Mouse (Mus musculus): ENCODE measurements around the gene Fmod. TPM values are rescaled to one million over a fixed set of nuclear protein-coding genes. Genes with fewer than 3 reads are reported as not detected.

The Fmod gene
- polyA plus RNA-seq, 1 experiment = 3.6 TPM

DNA sequence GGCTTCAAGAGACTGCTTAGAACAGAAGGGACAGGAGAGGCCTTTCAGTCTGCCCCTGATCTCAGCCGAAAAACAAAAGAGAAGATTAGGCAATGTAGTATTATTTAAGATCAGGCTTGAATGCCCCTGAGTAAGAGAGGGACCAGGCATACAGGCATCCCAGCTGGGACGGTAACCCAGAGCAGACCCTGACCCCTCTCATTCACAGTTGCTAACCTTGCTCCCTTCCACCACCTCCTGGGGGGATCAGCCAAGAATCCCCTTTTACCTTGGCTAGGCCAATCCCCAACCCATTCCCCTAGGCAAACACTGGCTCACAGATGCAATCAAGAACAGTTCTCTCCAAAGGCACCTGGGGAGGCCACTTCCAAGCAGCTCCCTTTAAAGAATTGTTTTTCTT, 39.7 kb downstream of the Fmod start:
- H3K36me3 ChIP-seq (ENCODE audit: control insufficient read depth, insufficient read depth, low read length) = no peaks in the 10 kb centered on the region
- no peak for TF ChIP-seq CTCF (IDR thresholded peaks at IDR 0.05; ENCODE audit: control insufficient read depth, insufficient read depth, insufficient replicate concordance, low read depth, low read length)
- no peak for TF ChIP-seq POLR2A (IDR thresholded peaks at IDR 0.05; ENCODE audit: control insufficient read depth, low read depth, low read length)
- H3K27ac ChIP-seq (ENCODE audit: control insufficient read depth, insufficient read depth, low read depth, low read length) = no peak overlapping the region
- peaks cover 5% of the 10 kb centered on the region; the same call in 1 of the 2 replicates for H3K4me1 ChIP-seq (ENCODE audit: control insufficient read depth, insufficient read depth, low read length)
- H3K4me3 ChIP-seq (ENCODE audit: control insufficient read depth, low read depth, low read length) = no peak overlapping the region
- H3K27me3 ChIP-seq (ENCODE audit: control insufficient read depth, insufficient read depth, low read length) = no peaks in the 10 kb centered on the region

DNA sequence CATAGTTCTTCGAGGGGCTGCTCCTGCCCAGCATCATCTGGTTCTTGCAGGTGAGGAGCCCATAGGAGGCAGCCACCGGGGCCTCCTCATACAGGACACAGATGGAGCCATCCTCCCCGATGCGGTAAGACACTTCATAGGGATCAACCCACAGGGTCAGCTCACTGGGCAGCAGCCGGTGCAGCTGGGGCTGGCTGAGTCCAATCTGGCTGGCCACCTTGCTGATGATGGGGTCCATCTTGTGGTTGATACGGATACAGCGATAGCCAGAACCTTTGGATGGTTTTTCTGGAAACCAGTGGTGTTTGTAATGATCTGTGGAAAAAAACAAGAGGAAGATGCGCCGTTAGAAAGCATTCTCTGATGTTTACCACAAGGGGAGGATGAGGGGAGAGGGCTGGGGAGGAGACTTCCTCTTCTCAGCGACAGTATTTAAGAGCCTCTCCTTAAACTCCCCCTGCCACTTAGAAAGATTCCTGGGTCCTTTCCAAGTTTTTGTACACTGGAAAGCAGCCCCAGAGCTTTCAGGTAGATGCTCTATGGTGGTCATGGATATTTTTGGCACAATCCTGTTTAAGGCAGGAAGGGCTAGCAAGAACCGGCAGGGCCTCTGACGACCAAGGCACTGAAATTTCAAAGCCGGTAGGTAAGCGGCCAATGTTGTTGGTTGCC, 40.5 kb downstream of the Fmod start:
- no peaks in the 10 kb centered on the region for H3K27me3 ChIP-seq (ENCODE audit: control insufficient read depth, insufficient read depth, low read length)
- peaks cover 5% of the 10 kb centered on the region; the same call in 1 of the 2 replicates for H3K4me1 ChIP-seq (ENCODE audit: control insufficient read depth, insufficient read depth, low read length)
- peak overlapping the region; percentile 76 for H3K4me3 ChIP-seq (ENCODE audit: control insufficient read depth, low read depth, low read length)
- H3K36me3 ChIP-seq (ENCODE audit: control insufficient read depth, insufficient read depth, low read length) = no peaks in the 10 kb centered on the region
- TF ChIP-seq CTCF (IDR thresholded peaks at IDR 0.05; ENCODE audit: control insufficient read depth, insufficient read depth, insufficient replicate concordance, low read depth, low read length) (no peak), POLR2A (IDR thresholded peaks at IDR 0.05; ENCODE audit: control insufficient read depth, low read depth, low read length) (no peak)
- no peak overlapping the region for H3K27ac ChIP-seq (ENCODE audit: control insufficient read depth, insufficient read depth, low read depth, low read length)

DNA sequence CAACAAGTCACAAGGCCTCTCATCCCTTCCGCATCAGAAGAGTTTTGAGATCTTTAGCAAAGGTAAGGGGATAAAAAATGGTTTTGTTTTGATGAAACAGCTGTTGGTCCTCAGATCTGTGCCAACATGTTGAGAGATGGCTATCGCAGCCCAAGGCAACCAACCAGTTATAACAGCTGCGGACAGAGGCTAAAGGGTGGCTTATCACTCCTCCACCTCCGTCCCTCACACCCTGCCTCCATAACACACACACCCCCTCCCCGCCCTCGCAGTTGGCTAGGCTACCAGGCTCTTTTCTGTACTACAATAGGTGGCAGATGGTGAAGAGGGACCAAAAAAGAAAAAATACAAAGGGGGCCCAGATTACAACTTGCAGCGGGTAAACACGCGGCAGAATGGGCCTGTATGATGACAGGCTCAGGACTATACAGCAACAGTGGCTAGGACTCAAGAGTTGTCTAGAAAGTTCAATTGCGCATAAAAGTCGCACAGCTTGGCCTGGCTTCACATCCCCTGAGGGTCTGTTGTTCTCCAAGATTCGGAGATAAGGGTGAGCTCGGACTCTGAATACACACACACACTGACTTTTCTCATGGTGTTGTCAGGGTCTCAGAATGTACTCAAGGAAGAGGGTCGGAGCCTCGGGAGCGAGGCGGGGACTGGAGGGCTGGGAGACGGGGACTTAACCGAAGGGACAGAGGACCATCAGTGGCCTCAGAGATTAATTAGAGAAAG, 41.2 kb downstream of the Fmod start:
- Histone ChIP-seq H3K27ac (ENCODE audit: control insufficient read depth, insufficient read depth, low read depth, low read length) (peak overlapping the region; percentile 58; the same call in 1 of the 2 replicates), H3K36me3 (ENCODE audit: control insufficient read depth, insufficient read depth, low read length) (no peaks in the 10 kb centered on the region), H3K27me3 (ENCODE audit: control insufficient read depth, insufficient read depth, low read length) (no peaks in the 10 kb centered on the region), H3K4me1 (ENCODE audit: control insufficient read depth, insufficient read depth, low read length) (peaks cover 11% of the 10 kb centered on the region), H3K4me3 (ENCODE audit: control insufficient read depth, low read depth, low read length) (peak overlapping the region; percentile 76)
- TF ChIP-seq POLR2A (IDR thresholded peaks at IDR 0.05; ENCODE audit: control insufficient read depth, low read depth, low read length) (no peak), CTCF (IDR thresholded peaks at IDR 0.05; ENCODE audit: control insufficient read depth, insufficient read depth, insufficient replicate concordance, low read depth, low read length) (no peak)

DNA sequence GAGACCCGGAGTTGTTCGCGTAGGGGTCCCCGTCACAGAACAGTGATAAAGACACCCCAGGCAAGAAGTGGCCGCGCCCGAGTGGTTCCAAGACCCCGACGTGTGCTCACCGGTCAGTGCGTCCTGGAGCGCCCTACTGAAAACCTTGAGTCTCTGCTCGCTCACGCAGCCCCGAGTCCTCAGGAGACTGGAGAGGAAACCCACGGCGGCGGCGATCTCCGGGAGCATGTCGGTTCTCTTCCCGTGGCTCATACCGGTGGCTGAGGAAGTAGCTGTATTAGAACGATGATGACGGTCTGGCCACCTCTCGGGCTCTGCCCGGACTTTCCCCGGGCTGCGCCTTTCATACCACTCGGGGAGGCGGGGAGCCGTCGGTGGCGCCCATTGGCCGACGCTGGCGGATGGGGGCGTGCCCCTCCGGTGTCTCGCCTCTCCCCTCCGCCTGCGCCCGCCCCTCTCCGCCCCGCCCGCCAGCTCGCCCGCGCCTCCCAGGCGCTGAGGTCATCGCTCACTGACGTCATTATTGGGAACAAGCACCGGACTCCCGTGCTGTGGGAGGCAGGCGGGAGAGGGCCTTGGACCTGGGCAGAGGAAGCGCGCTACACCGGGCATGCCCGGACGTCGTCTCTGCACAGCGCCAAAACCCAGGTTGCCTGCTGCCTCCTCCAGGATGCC, 41.9 kb downstream of the Fmod start, which contains the start of gene Btg2:
Btg2 (minus strand) TSS at position 319 of the 675 bp plus-strand sequence.
- TF ChIP-seq POLR2A (IDR thresholded peaks at IDR 0.05; ENCODE audit: control insufficient read depth, low read depth, low read length) (peak; percentile 93), CTCF (IDR thresholded peaks at IDR 0.05; ENCODE audit: control insufficient read depth, insufficient read depth, insufficient replicate concordance, low read depth, low read length) (0 out of 2 replicates have a peak, but pooled peaks have one; percentile 4)
- peaks cover 12% of the 10 kb centered on the region for H3K4me1 ChIP-seq (ENCODE audit: control insufficient read depth, insufficient read depth, low read length)

DNA sequence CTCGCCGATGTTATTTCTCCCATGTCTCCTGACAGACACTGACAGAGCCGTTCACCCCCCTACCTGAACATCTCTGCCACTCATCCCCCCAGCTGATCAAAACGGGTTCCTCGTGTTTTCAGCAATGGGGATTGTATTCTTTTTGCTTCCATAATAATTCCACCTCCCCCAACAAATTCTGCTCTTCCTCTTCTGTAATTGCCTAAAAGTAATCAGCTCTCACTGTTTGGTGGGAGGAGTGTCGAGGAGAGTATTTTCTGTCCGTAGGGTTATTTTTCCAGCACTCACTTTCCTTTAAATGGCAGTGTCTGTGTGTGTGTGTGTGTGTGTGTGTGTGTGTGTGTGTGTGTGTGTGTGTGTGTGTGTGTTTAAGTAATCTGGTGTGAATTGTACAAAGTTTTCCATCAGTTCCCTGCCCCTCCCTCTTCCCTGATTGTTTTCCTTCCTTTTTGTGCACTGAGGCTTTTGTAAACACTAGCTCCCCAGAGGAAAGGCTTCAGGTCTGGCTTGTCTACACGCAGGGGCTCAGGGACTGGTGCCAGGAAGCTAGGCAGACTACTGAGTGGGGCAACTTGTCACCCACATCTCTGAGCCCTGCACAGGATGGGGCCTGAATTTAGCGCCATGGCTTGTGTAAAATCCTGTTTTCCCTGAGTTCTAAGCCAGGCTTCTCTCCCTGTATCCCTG, 42.6 kb downstream of the Fmod start:
- H3K4me1 ChIP-seq (ENCODE audit: control insufficient read depth, insufficient read depth, low read length) = peaks cover 12% of the 10 kb centered on the region
- no peaks in the 10 kb centered on the region for H3K27me3 ChIP-seq (ENCODE audit: control insufficient read depth, insufficient read depth, low read length)
- peak overlapping the region; percentile 81 for H3K4me3 ChIP-seq (ENCODE audit: control insufficient read depth, low read depth, low read length)
- no peaks in the 10 kb centered on the region for H3K36me3 ChIP-seq (ENCODE audit: control insufficient read depth, insufficient read depth, low read length)
- peak overlapping the region; percentile 59 for H3K27ac ChIP-seq (ENCODE audit: control insufficient read depth, insufficient read depth, low read depth, low read length)
- TF ChIP-seq POLR2A (IDR thresholded peaks at IDR 0.05; ENCODE audit: control insufficient read depth, low read depth, low read length) (no peak), CTCF (IDR thresholded peaks at IDR 0.05; ENCODE audit: control insufficient read depth, insufficient read depth, insufficient replicate concordance, low read depth, low read length) (no peak)

More for the DNA sequence above, 41.9 kb downstream of the Fmod start, which contains the start of gene Btg2:
- Histone ChIP-seq H3K27ac (ENCODE audit: control insufficient read depth, insufficient read depth, low read depth, low read length) (peak within 1 kb of the TSS; percentile 59), H3K4me3 (ENCODE audit: control insufficient read depth, low read depth, low read length) (peak within 1 kb of the TSS; percentile 81), H3K27me3 (ENCODE audit: control insufficient read depth, insufficient read depth, low read length) (no peaks in the 10 kb centered on the region), H3K36me3 (ENCODE audit: control insufficient read depth, insufficient read depth, low read length) (no peaks in the 10 kb centered on the region)

DNA sequence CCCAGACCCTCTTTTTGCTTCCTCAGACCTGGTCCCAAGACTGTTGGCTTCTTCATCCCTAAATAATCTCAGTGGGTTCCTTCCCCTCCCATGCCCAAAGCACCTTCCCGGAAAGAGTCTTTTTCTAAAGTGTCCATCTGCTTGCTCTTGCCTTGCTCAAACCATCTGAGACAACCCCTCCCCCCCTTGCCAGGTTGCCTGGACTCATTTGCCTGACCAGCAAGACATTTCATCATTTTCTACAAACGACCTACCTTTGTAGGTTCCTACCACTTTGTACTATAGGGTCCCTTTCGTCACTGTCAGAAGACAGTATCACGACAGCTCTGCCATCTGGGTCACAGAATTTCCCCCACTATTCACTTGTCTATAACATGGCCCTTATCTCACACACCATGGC, 43.4 kb downstream of the Fmod start:
- H3K27me3 ChIP-seq (ENCODE audit: control insufficient read depth, insufficient read depth, low read length) = no peaks in the 10 kb centered on the region
- TF ChIP-seq POLR2A (IDR thresholded peaks at IDR 0.05; ENCODE audit: control insufficient read depth, low read depth, low read length) (no peak), CTCF (IDR thresholded peaks at IDR 0.05; ENCODE audit: control insufficient read depth, insufficient read depth, insufficient replicate concordance, low read depth, low read length) (no peak)
- H3K4me3 ChIP-seq (ENCODE audit: control insufficient read depth, low read depth, low read length) = no peak overlapping the region
- H3K4me1 ChIP-seq (ENCODE audit: control insufficient read depth, insufficient read depth, low read length) = peaks cover 12% of the 10 kb centered on the region
- no peaks in the 10 kb centered on the region for H3K36me3 ChIP-seq (ENCODE audit: control insufficient read depth, insufficient read depth, low read length)
- no peak overlapping the region for H3K27ac ChIP-seq (ENCODE audit: control insufficient read depth, insufficient read depth, low read depth, low read length)
